Mouse (Mus musculus): ENCODE measurements around the gene Pkd1l1. TPM values are rescaled to one million over a fixed set of nuclear protein-coding genes. Genes with fewer than 3 reads are reported as not detected.

Gene Pkd1l1
- total and polyA plus RNA-seq, 2 experiments, result 0.04 TPM; not detected in 1

DNA sequence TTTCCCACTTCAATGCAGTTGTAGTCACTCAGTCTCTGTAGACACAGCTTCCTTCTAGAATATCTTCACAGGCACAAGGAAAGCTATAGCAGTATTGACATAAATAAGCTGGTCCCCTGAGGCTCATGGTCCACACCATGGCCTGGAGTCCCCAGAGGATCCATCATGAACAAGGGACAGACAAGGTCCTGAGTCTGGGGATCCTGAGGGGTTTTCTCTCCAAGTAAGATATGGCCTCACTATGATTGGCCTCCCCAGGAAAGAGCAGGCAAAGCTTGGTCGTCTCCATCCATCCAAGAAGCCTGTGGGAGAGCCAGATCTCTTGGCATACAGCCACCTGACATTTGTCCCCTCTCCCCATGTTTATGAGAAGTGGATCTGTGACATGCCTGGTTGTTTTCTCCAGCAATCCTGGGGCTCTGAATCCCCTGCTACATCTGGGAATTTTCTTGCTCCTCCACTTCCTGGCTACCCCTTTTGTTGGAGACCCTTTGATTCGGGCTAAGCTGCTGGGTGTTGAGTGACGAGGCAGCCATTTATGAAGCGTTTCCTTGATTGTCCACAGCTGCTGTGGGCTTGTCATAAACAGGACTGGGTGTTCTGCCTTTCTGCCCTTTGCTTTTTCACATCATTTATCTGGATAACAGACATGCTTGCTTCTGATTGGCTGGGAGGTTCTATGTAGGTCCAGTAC, 158.8 kb downstream of the Pkd1l1 start:
- TF ChIP-seq CTCF (IDR thresholded peaks at IDR 0.05; ENCODE audit: low read depth, low read length), result no peak
- TF ChIP-seq POLR2A (IDR thresholded peaks at IDR 0.05; ENCODE audit: extremely low read depth, insufficient read depth, low read length), result no peak
- 78% methylated on average over 4 of the region's 4 CpGs for WGBS
- peak; percentile 16 for DNase-seq (ENCODE audit: extremely low read depth, low read depth, low spot score)

DNA sequence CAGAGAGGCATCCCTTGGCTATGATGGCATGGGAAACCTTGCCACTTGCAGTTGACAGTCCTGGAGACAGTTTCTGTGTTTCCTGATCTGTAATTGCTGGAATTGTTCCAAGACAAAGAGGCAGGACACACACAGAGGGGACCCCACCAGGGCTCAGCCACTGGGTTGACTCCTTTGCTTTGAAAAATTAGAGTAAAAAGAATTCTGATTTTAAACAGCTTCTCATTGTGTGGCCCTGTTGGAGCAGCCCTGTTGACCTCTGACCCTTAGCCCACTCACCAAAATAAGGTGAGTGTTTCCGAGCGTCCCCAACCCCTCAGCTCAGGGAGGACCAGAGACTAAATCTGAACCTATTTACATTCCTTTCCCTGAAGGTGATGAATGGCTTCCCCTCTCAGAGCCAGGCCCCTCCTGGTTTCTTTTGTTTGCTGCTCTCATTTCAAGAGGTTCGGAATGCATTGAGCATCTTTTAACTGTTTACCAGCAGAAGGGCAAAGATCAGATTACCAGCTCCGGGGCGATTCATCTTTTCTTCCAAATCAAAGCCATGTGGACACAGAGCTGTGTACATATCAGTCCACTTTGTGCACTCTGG, 161.5 kb downstream of the Pkd1l1 start:
- H3K79me2 ChIP-seq (ENCODE audit: control insufficient read depth, insufficient read depth, low read length), result no peaks in the 10 kb centered on the region
- no peaks in the 10 kb centered on the region for H3K27me3 ChIP-seq (ENCODE audit: control insufficient read depth, insufficient read depth, low read length)
- no peaks in the 10 kb centered on the region for H3K36me3 ChIP-seq (ENCODE audit: control insufficient read depth, insufficient read depth, low read length)
- no peak for DNase-seq (ENCODE audit: extremely low read depth, low read depth, low spot score)
- no peak overlapping the region for H3K4me3 ChIP-seq (ENCODE audit: insufficient read depth, low read depth, low read length)
- no peaks in the 10 kb centered on the region for H3K4me1 ChIP-seq (ENCODE audit: control insufficient read depth, insufficient read depth, low read length)
- 21% methylated on average over 5 of the region's 5 CpGs for WGBS
- H3K9ac ChIP-seq (ENCODE audit: low read depth, low read length), result no peak overlapping the region
- TF ChIP-seq CTCF (IDR thresholded peaks at IDR 0.05; ENCODE audit: low read depth, low read length), result no peak
- TF ChIP-seq POLR2A (IDR thresholded peaks at IDR 0.05; ENCODE audit: extremely low read depth, insufficient read depth, low read length), result no peak
- H3K27ac ChIP-seq (replicated peaks; ENCODE audit: insufficient read depth, low read depth, low read length), result no peak overlapping the region

More for the DNA sequence above, 158.8 kb downstream of the Pkd1l1 start:
- Histone ChIP-seq H3K27ac (replicated peaks; ENCODE audit: insufficient read depth, low read depth, low read length) (no peak overlapping the region), H3K36me3 (ENCODE audit: control insufficient read depth, insufficient read depth, low read length) (no peaks in the 10 kb centered on the region), H3K4me3 (ENCODE audit: insufficient read depth, low read depth, low read length) (no peak overlapping the region), H3K79me2 (ENCODE audit: control insufficient read depth, insufficient read depth, low read length) (no peaks in the 10 kb centered on the region), H3K27me3 (ENCODE audit: control insufficient read depth, insufficient read depth, low read length) (no peaks in the 10 kb centered on the region), H3K4me1 (ENCODE audit: control insufficient read depth, insufficient read depth, low read length) (no peaks in the 10 kb centered on the region), H3K9ac (ENCODE audit: low read depth, low read length) (no peak overlapping the region)

DNA sequence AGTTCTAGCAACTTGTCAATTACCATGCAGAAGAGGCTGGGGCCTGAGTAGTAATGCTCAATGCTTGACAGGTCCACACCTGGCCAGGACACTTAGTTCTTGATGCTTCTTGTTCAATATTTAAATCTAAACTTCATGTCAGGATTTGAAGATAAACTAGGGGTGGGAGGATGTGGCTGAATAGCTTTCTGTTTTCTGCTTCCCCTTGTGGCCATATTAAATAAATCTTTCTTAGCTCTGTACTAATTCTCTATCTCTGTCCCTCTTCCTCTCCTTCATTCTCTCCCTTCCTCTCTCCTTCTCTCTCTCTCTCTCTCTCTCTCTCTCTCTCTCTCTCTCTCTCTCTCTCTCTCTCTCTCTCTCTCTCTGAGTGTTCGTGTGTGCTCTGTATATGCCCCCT, 163.4 kb downstream of the Pkd1l1 start:
- no peak for DNase-seq (ENCODE audit: extremely low read depth, low read depth, low spot score)
- Histone ChIP-seq H3K4me3 (ENCODE audit: insufficient read depth, low read depth, low read length) (no peak overlapping the region), H3K36me3 (ENCODE audit: control insufficient read depth, insufficient read depth, low read length) (no peaks in the 10 kb centered on the region), H3K9ac (ENCODE audit: low read depth, low read length) (no peak overlapping the region), H3K79me2 (ENCODE audit: control insufficient read depth, insufficient read depth, low read length) (no peaks in the 10 kb centered on the region), H3K27ac (replicated peaks; ENCODE audit: insufficient read depth, low read depth, low read length) (no peak overlapping the region), H3K4me1 (ENCODE audit: control insufficient read depth, insufficient read depth, low read length) (no peaks in the 10 kb centered on the region), H3K27me3 (ENCODE audit: control insufficient read depth, insufficient read depth, low read length) (no peaks in the 10 kb centered on the region)
- WGBS, result 60% methylated on average over 1 of the region's 1 CpGs
- TF ChIP-seq POLR2A (IDR thresholded peaks at IDR 0.05; ENCODE audit: extremely low read depth, insufficient read depth, low read length) (no peak), CTCF (IDR thresholded peaks at IDR 0.05; ENCODE audit: low read depth, low read length) (no peak)

DNA sequence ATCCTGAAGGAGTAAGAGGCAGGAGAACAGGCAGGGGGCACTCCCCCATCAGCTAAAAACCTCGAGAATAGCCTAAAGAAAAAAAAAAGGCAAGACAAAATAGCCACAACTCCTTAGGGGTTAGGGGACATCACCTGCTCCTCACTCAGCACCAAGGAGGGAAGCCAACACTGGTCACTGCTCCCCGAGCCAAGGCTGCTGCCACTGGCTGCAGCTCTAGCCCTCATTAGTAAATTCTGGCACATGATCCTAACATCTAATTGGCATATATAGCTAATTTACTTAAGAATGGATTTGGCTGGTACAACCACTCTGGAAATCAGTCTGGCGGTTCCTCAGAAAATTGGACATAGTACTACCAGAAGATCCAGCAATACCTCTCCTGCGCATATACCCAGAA, 166.1 kb downstream of the Pkd1l1 start:
- WGBS, result 72% methylated on average over 4 of the region's 4 CpGs
- no peaks in the 10 kb centered on the region for H3K4me1 ChIP-seq (ENCODE audit: control insufficient read depth, insufficient read depth, low read length)
- H3K4me3 ChIP-seq (ENCODE audit: insufficient read depth, low read depth, low read length), result no peak overlapping the region
- H3K9ac ChIP-seq (ENCODE audit: low read depth, low read length), result no peak overlapping the region
- DNase-seq (ENCODE audit: extremely low read depth, low read depth, low spot score), result no peak
- H3K27me3 ChIP-seq (ENCODE audit: control insufficient read depth, insufficient read depth, low read length), result no peaks in the 10 kb centered on the region
- no peaks in the 10 kb centered on the region for H3K36me3 ChIP-seq (ENCODE audit: control insufficient read depth, insufficient read depth, low read length)
- no peak overlapping the region for H3K27ac ChIP-seq (replicated peaks; ENCODE audit: insufficient read depth, low read depth, low read length)
- no peaks in the 10 kb centered on the region for H3K79me2 ChIP-seq (ENCODE audit: control insufficient read depth, insufficient read depth, low read length)
- TF ChIP-seq CTCF (IDR thresholded peaks at IDR 0.05; ENCODE audit: low read depth, low read length), result no peak
- TF ChIP-seq POLR2A (IDR thresholded peaks at IDR 0.05; ENCODE audit: extremely low read depth, insufficient read depth, low read length), result no peak

DNA sequence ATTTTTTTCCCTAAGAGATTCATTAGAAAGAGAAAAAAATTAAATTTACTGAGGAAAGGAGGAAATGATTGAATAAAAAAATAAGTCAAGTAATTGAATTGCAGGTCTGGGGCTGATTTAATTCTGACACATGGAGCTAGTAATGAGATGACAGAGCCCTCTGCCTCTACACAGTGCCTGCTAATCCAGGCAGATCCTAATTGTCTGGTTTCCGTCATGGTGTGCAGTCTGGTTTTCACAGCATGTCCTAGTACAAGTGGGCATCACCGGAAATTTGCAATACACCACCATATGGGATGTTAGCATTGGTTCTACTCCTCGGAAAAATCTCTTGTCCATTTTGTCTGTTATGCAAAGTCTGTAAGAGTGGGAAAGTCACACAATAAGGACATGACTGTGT, 168.9 kb downstream of the Pkd1l1 start:
- Histone ChIP-seq H3K9ac (ENCODE audit: low read depth, low read length) (no peak overlapping the region), H3K4me1 (ENCODE audit: control insufficient read depth, insufficient read depth, low read length) (no peaks in the 10 kb centered on the region), H3K4me3 (ENCODE audit: insufficient read depth, low read depth, low read length) (no peak overlapping the region), H3K36me3 (ENCODE audit: control insufficient read depth, insufficient read depth, low read length) (no peaks in the 10 kb centered on the region), H3K27ac (replicated peaks; ENCODE audit: insufficient read depth, low read depth, low read length) (no peak overlapping the region), H3K79me2 (ENCODE audit: control insufficient read depth, insufficient read depth, low read length) (no peaks in the 10 kb centered on the region), H3K27me3 (ENCODE audit: control insufficient read depth, insufficient read depth, low read length) (no peaks in the 10 kb centered on the region)
- WGBS, result 88% methylated on average over 3 of the region's 3 CpGs
- no peak for DNase-seq (ENCODE audit: extremely low read depth, low read depth, low spot score)
- TF ChIP-seq POLR2A (IDR thresholded peaks at IDR 0.05; ENCODE audit: extremely low read depth, insufficient read depth, low read length) (no peak), CTCF (IDR thresholded peaks at IDR 0.05; ENCODE audit: low read depth, low read length) (no peak)

DNA sequence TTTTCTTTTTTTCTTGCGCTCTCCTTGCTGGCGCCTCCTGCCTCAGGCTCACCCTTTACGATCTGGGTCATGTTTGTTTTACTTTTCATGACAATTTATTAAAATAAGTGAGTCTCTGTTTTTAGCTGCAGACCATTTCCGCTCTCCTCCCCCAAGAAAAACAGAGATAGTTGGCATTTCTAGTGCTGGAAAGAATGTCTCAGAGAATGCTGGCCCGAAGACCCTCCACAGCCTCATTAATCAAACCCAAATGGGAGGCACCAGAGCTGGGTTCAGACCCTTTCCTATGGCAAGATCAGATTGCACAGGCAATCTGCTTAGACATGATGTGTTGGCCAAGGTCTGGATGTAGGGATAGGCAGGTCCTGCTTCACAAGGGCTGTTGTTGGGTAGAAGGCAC, 175.6 kb downstream of the Pkd1l1 start:
- no peak for DNase-seq (ENCODE audit: extremely low read depth, low read depth, low spot score)
- WGBS, result 71% methylated on average over 5 of the region's 5 CpGs

More for the DNA sequence above, 175.6 kb downstream of the Pkd1l1 start:
- no peak for TF ChIP-seq CTCF (IDR thresholded peaks at IDR 0.05; ENCODE audit: low read depth, low read length)
- no peak for TF ChIP-seq POLR2A (IDR thresholded peaks at IDR 0.05; ENCODE audit: extremely low read depth, insufficient read depth, low read length)
- H3K79me2 ChIP-seq (ENCODE audit: control insufficient read depth, insufficient read depth, low read length), result no peaks in the 10 kb centered on the region
- no peaks in the 10 kb centered on the region for H3K27me3 ChIP-seq (ENCODE audit: control insufficient read depth, insufficient read depth, low read length)
- H3K27ac ChIP-seq (replicated peaks; ENCODE audit: insufficient read depth, low read depth, low read length), result no peak overlapping the region
- H3K9ac ChIP-seq (ENCODE audit: low read depth, low read length), result no peak overlapping the region
- no peaks in the 10 kb centered on the region for H3K36me3 ChIP-seq (ENCODE audit: control insufficient read depth, insufficient read depth, low read length)
- H3K4me3 ChIP-seq (ENCODE audit: insufficient read depth, low read depth, low read length), result no peak overlapping the region
- H3K4me1 ChIP-seq (ENCODE audit: control insufficient read depth, insufficient read depth, low read length), result no peaks in the 10 kb centered on the region
